Mouse (Mus musculus) T-helper 2 cell (primary cell): ENCODE results near the gene Arl2bp.

Experiments
- in situ Hi-C: fragments of 300-600 bp; cut with MboI, MseI; formaldehyde crosslinking; loops from one replicate; pipeline ENCODE4 v1.15.1; 2025; ENCODE audit warnings: high pct_unique_total_duplicates

The Arl2bp gene

GRCm38 (mm10) chr8:94666456-94667308 is at the start of gene Arl2bp:
Arl2bp (plus strand) TSS chr8:94666600.
- in situ Hi-C loops: no loop called here

DNA sequence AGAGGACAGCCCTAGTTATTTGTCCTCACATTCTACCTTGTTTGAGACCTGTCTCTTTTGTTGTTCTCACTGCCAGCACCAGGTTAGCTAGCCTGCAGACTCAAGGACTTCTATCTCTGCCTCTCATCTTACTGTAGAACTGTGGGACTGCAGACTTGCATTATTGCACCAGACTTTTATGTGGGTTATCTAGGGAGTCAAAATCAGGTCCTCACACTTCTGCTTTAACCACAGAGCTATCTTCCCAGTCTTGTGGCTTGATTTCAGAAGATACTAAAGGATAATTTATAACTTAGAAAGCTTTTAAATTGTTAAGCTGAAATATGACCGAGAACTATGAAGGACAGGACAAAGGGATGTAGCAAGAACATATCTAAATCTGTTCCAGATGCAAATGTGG is 41.5 kb upstream of the Arl2bp start:
- in situ Hi-C loops: no loop called here

DNA sequence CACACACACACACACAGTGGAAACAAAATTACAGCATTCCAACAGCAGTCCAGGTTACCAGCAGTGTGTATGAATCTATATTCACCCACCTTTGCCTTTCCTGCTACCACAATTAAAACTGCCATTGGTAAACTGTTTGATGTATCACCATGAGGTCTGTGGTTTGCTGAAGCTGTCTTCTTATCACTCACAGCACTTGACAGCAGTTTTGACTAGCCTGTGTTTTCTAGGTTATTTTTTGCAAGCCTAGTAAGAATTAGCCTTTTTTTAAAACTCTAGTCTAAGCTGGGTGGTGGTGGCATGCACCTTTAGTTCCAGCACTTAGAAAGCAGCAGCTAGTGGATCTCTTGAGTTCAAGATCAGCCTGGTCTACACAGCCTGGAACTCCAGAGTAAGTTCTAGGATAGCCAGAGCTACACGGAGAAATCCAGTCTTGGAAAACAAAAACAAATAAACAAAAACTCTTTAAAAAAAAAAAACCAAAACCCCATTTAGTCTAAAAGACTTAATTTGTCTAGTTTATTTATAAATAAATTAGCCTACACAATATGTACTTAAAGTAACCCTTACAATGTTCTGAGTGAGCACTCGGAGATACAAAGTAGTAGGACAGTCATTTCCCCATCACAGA is 32.7 kb upstream of the Arl2bp start:
- in situ Hi-C loops: no loop called here

- in situ Hi-C loops: no loop called here
Observed at GRCm38 (mm10) chr8:94634211-94634610, 32.2 kb upstream of the Arl2bp start.

- in situ Hi-C loops: no loop called here
Observed at GRCm38 (mm10) chr8:94641183-94641582, 25.2 kb upstream of the Arl2bp start.

DNA sequence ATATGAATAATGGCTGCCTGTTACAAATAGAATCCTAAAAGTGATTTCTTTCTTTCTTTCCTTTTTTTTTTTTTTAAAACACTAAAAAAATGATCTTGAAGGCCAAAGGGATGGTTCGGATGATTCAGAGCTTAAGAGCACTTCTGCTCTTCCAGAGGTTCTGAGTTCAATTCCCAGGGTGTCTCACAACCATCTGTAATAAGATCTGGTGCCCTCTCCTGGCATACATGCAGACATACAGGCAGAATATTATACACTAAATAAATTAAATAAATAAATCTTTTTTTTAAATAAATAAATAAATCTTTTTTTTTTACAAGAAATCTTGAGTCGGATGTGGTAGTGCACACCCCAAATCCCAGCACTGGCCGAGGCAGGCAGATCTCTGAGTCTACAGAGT is 24.5 kb upstream of the Arl2bp start:
- in situ Hi-C loops: no loop called here

- in situ Hi-C loops: no loop called here
Observed at GRCm38 (mm10) chr8:94645202-94645601, 21.2 kb upstream of the Arl2bp start.

GRCm38 (mm10) chr8:94646165-94646564 is 20.2 kb upstream of the Arl2bp start:
- in situ Hi-C loops: no loop called here

DNA sequence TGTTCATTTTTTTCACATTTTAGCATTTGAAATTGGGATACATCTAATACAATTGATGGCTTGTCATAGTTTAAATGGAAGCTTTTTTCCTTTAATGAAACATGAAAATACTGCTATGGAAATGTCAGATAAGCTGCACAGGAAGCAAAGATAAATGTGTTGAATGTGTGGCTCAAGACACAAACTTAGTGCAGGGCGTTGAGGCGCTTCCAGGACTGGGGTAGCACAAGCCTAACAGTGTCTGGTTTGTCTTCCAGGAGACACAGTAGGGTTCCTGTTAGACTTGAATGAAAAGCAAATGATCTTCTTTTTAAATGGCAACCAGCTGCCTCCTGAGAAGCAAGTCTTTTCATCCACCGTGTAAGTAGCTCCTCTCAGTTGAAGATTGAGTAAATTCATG is 16.9 kb upstream of the Arl2bp start:
- in situ Hi-C loops: no loop called here

DNA sequence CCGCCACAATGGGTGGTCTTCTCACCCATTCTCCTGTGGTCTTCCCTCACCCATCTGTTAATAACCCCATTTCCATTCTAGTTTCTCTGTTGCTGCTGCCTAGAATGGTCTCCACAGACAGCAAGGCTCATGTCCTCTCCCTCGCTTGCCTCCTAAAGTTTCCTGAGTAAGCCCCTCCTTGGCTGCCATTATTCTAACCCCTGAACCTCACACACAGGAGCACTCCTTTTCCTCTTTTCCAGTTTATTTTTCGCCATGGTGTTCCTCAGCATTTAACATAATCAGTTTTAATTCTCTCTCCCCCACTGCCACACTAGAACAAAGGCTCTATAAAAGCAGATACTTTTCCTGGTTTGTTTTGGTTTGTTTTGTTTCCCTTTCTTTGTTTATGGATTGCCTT is 13.4 kb upstream of the Arl2bp start:
- in situ Hi-C loops: no loop called here

DNA sequence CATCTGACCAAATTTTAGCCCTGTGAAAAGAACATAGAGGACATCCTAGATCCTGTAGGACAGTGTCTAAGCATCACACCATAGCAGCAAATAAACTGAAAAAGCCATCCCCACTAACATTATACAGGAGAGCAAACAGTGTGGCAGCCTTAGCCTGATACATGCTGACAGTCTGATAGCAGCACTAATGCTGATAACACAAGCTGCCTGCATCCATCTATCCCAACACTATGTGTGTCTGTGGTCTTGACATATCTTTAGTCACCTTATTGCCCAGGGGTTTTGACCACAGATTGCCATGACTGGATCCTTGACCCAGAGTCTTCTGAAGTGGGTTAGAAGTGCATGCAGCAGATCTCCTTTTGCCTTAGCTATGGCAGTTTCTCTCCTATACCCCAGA is 11.4 kb upstream of the Arl2bp start:
- in situ Hi-C loops: no loop called here

DNA sequence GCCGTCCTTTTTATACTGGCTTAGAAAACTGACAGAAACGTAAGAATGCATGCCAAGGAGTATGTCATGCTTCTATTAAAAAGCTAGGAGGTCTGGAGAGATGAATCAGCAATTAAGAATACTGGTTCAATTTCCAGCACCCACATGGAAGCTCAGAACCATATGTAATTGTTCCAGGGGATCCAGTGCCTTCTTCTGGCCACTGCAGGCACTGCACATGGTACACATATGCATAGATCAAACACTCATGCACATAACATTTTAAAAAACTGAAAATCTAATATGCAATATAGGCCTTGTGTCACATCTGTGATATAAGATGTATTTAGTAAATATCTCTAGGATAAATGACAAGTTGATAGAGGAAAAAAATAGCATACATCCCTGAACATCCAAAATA is 8.4 kb upstream of the Arl2bp start:
- in situ Hi-C loops: no loop called here

- in situ Hi-C loops: no loop called here
Observed at GRCm38 (mm10) chr8:94660418-94660817, 6.0 kb upstream of the Arl2bp start.

DNA sequence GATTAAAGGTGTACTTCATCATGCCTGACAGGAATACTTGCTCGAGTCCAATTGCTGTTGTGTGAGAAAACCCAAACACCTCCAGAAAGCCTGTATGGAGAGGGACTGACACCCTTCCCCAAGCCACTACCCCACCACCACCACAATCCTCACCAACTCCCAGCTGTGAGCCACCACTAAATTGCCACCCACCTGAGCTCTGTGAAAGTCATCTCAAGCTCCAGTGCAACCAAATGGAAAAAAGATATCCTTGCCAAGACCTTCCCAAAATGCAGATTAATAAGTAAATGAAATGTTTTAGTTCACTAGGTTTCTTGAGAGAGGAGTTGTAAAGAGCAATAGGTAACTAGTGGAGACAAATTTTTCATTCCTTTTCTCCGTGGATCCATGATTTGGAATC is 1.7 kb upstream of the Arl2bp start:
- in situ Hi-C loops: no loop called here

- in situ Hi-C loops: loop anchor here (10.0 kb wide), 1 partner anchor 1190 kb away; no protein-coding TSS in a partner anchor
Observed at GRCm38 (mm10) chr8:94674384-94674783, 8.0 kb downstream of the Arl2bp start.

- in situ Hi-C loops: loop anchor here (10.0 kb wide), 1 partner anchor 1189 kb away; no protein-coding TSS in a partner anchor
Observed at GRCm38 (mm10) chr8:94675923-94676322, 9.5 kb downstream of the Arl2bp start.

- in situ Hi-C loops: loop anchor here (10.0 kb wide), 1 partner anchor 1186 kb away; no protein-coding TSS in a partner anchor
Observed at GRCm38 (mm10) chr8:94678582-94678981, 12.2 kb downstream of the Arl2bp start.

DNA sequence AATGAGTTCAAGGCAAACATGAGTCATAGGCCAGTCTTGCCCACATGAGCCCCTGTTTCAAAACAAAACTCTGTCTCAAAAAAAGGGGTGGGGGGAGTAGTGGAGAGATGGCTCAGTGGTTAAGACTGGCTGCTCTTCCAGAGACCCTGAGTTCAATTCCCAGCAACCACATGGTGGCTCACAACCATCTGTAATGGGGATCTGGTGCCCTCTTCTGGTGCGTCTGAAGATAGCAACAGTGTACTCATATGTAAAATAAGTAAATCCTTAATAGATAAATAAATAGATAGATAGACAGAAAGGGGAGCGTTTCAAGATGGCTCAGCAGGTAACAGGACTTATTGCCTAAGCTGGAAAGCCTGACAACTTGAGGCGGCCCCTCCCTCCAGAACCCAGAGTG is 14.0 kb downstream of the Arl2bp start:
- in situ Hi-C loops: no loop called here

DNA sequence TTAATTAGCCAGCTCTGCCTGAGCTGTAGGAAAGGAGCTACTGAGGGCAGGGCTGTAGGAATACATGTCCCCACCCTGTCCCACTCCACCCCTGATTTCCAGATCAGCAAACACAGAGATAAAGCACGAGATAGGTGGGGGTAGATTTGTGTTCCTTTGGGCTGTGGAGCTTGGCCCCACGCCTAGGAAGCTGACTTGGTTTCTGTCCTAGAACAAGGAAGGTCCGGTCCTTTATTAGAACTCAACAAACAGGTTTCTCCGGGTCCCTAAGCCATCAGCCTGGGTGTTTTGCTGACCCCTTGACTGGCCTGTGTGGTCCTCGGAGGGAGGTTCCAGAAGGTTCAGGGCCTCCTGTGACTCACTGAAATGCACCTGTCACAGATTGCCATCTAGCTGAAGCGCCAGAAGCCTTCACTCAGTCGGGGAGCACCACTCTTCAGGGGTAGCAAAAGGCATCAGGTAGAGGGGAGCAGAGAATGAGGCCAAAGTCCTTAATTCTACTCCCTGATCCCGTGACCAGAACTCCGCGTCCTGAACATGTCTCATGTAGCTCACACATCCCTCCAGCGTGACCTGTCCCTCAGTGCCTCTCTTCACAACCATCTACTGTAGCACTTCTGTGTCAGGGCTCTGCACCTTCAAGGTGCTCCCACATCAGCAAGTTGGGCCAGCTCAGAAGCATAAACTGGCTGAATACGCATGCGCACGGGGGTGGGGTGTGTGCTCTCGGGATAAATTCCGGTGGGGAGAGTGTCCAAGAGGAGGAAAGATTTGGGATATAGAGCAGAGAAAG is 16.5 kb downstream of the Arl2bp start:
- in situ Hi-C loops: no loop called here

DNA sequence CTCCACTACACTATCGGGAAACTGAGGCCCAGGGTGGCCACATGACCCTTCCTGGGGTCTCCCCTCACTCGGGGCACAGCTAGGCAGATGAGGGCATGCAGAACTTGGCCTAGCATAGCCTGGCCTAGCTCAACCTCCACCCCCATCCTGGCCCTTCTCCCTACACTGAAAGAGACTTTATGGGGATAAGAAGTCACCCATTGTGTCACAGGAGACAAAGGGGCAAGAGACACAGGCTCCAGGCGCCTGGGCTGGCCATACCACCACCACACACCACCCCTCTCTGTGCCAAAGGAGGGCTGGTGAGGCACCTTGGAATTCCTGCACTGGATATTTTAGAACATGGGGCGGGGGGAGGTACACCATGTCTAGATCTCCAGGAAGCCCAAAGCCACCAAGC is 17.9 kb downstream of the Arl2bp start:
- in situ Hi-C loops: no loop called here

DNA sequence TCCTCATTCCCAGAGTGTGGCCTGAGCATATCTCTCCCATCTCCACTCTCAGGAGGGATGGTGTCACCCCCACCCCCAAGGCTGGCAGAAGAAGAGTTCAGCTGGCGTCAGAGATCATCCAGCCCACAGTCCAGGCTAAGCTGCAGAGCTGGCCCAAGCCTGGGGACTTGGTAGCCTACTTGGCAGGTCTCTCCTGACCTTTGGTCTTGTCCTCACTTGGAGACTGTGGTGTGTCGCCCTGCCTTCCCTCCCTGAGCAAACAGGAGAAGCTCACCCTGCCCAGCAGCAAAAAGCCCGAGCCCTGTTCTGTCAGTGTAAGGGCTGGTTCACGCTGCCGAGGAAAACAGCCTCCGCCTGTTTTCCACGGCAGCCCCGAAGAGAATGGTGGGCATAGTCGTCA is 19.6 kb downstream of the Arl2bp start:
- in situ Hi-C loops: no loop called here

- in situ Hi-C loops: loop anchor here (5.0 kb wide), 1 partner anchor 102 kb away; no protein-coding TSS in a partner anchor
Observed at GRCm38 (mm10) chr8:94694701-94695100, 28.3 kb downstream of the Arl2bp start.
